Mouse (Mus musculus) G1E (cell line): ENCODE data around the gene Ube2l3. TPM values are rescaled to one million over a fixed set of nuclear protein-coding genes. Genes with fewer than 3 reads are reported as not detected.
"Not testable (repeated sequence)": the region's sequence is repeated elsewhere in the genome, so short reads cannot be mapped to it uniquely, and the experiment has no call there.

Experiments used
- ATAC-seq: 2 replicates; pipeline ENCODE4 v1.8.0; 2016; ENCODE audit warnings: mild to moderate bottlenecking; ENCODE audit not compliant: insufficient number of reproducible peaks, poor library complexity, low FRiP score, severe bottlenecking; ENCODE audit errors: extremely low read depth
- DNase-seq: peaks from one replicate; pipeline ENCODE4 v3.0.0; 2012; ENCODE audit warnings: low spot score
- H3K27me3 ChIP-seq: 2 replicates; pipeline ENCODE4 v1.6.1; 2012; ENCODE audit warnings: mild to moderate bottlenecking, low read length, inconsistent platforms; ENCODE audit not compliant: insufficient read depth
- H3K36me3 ChIP-seq: replicated peaks from 2 replicates; pipeline ENCODE3; 2012; ENCODE audit warnings: mild to moderate bottlenecking, inconsistent platforms
- H3K4me1 ChIP-seq: 2 replicates; pipeline ENCODE4 v1.6.1; 2012; ENCODE audit warnings: low read depth, low read length, inconsistent platforms, mixed read lengths; ENCODE audit not compliant: insufficient read depth
- H3K4me3 ChIP-seq: 2 replicates; pipeline ENCODE4 v1.5.1; 2012; ENCODE audit warnings: low read depth, mild to moderate bottlenecking, inconsistent platforms, low read length, moderate library complexity, mixed read lengths
- H3K9me3 ChIP-seq: replicated peaks from 2 replicates; pipeline ENCODE4 v1.6.1; 2012; ENCODE audit warnings: inconsistent platforms
- CTCF ChIP-seq: IDR thresholded peaks from 2 replicates; pipeline ENCODE4 v1.5.1; 2012; ENCODE audit warnings: low read depth, low read length, inconsistent platforms, mixed read lengths
- GATA1 ChIP-seq: IDR thresholded peaks from 2 replicates; pipeline ENCODE4 v1.6.1; 2012; ENCODE audit warnings: borderline replicate concordance, low read length, inconsistent platforms, mixed read lengths
- GATA2 ChIP-seq: IDR thresholded peaks from 2 replicates; pipeline ENCODE4 v1.6.1; 2012; ENCODE audit warnings: low read depth, low read length, inconsistent platforms, borderline replicate concordance
- POLR2AphosphoS5 ChIP-seq: IDR thresholded peaks from 2 replicates; pipeline ENCODE4 v1.6.1; 2012; ENCODE audit warnings: low read depth, low read length, inconsistent platforms; ENCODE audit not compliant: insufficient replicate concordance
- TAL1 ChIP-seq: conservative IDR thresholded peaks from 2 replicates; pipeline ENCODE4 v1.6.1; 2012; ENCODE audit warnings: low read depth, low read length, inconsistent platforms, mixed read lengths
- polyA plus RNA-seq: library from polyadenylated mRNA; stranded (reverse); fragments of >175 nt; gene quantifications from 2 replicates; pipeline ENCODE4 v1.2.3, GENCODE M21; 2012
- total RNA-seq, 2 experiments: library from RNA; stranded (forward) in 1 of 2; stranded (reverse) in 1 of 2; fragments of 200-1000 nt in 1 of 2; fragments of >200 nt in 1 of 2; fragmentation: Nextera tagmentation in 1 of 2; gene quantifications; 2 replicates each; pipeline ENCODE4 v1.2.3; 2014 to 2017

Ube2l3 gene
- total and polyA plus RNA-seq, 3 experiments: 96.3 to 356 (median 176) TPM

GRCm38 (mm10) chr16:17179706-17180105, 22.7 kb downstream of the Ube2l3 start:
- H3K4me1 ChIP-seq: peaks cover 39% of the 10 kb centered on the region
- ATAC-seq (no peak), DNase-seq (no peak)
- TF ChIP-seq GATA2: no peak
- no peak for TF ChIP-seq CTCF
- no peak for TF ChIP-seq GATA1
- no peak for TF ChIP-seq TAL1
- no peak for TF ChIP-seq POLR2AphosphoS5
- H3K36me3 ChIP-seq: peaks cover 70% of the 10 kb centered on the region
- H3K27me3 ChIP-seq: no peaks in the 10 kb centered on the region
- H3K4me3 ChIP-seq: no peak overlapping the region
- no peaks in the 10 kb centered on the region for H3K9me3 ChIP-seq

- H3K27me3 ChIP-seq: no peaks in the 10 kb centered on the region
- no peak overlapping the region for H3K4me3 ChIP-seq
- DNase-seq (no peak), ATAC-seq (no peak)
- TF ChIP-seq POLR2AphosphoS5: no peak
- no peak for TF ChIP-seq GATA1
- TF ChIP-seq TAL1: no peak
- no peak for TF ChIP-seq CTCF
- no peak for TF ChIP-seq GATA2
- peaks cover 76% of the 10 kb centered on the region for H3K36me3 ChIP-seq
- H3K4me1 ChIP-seq: peaks cover 31% of the 10 kb centered on the region
- no peaks in the 10 kb centered on the region for H3K9me3 ChIP-seq
Observed at GRCm38 (mm10) chr16:17177623-17178170, 24.8 kb downstream of the Ube2l3 start.

GRCm38 (mm10) chr16:17175765-17176164, 26.7 kb downstream of the Ube2l3 start:
- DNase-seq (no peak), ATAC-seq (no peak)
- Histone ChIP-seq H3K27me3 (no peaks in the 10 kb centered on the region), H3K4me3 (no peak overlapping the region), H3K9me3 (no peaks in the 10 kb centered on the region), H3K4me1 (peaks cover 12% of the 10 kb centered on the region), H3K36me3 (peaks cover 84% of the 10 kb centered on the region)
- TF ChIP-seq CTCF: no peak
- TF ChIP-seq POLR2AphosphoS5: no peak
- no peak for TF ChIP-seq TAL1
- no peak for TF ChIP-seq GATA2
- TF ChIP-seq GATA1: no peak

GRCm38 (mm10) chr16:17168049-17168448, 34.4 kb downstream of the Ube2l3 start:
- H3K4me1 ChIP-seq: peaks cover 3% of the 10 kb centered on the region; the same call in 1 of the 2 replicates
- no peaks in the 10 kb centered on the region for H3K27me3 ChIP-seq
- no peak for TF ChIP-seq CTCF
- no peak for TF ChIP-seq POLR2AphosphoS5
- no peak for TF ChIP-seq GATA1
- H3K4me3 ChIP-seq: no peak overlapping the region
- peaks cover 89% of the 10 kb centered on the region for H3K36me3 ChIP-seq
- no peak for DNase-seq
- ATAC-seq: no peak
- H3K9me3 ChIP-seq: no peaks in the 10 kb centered on the region

GRCm38 (mm10) chr16:17167179-17167578, 35.3 kb downstream of the Ube2l3 start:
- H3K4me3 ChIP-seq: no peak overlapping the region
- H3K36me3 ChIP-seq: peaks cover 89% of the 10 kb centered on the region
- no peaks in the 10 kb centered on the region for H3K9me3 ChIP-seq
- H3K27me3 ChIP-seq: no peaks in the 10 kb centered on the region
- DNase-seq (no peak), ATAC-seq (no peak)
- peaks cover 3% of the 10 kb centered on the region; the same call in 1 of the 2 replicates for H3K4me1 ChIP-seq
- TF ChIP-seq CTCF: no peak
- no peak for TF ChIP-seq POLR2AphosphoS5
- TF ChIP-seq GATA2: no peak
- TF ChIP-seq GATA1: no peak
- TF ChIP-seq TAL1: no peak

GRCm38 (mm10) chr16:17165478-17165877, 37.0 kb downstream of the Ube2l3 start:
- H3K9me3 ChIP-seq, DNase-seq, ATAC-seq, H3K27me3 ChIP-seq, H3K4me3 ChIP-seq, H3K4me1 ChIP-seq: not testable (repeated sequence)
- H3K36me3 ChIP-seq: peaks cover 86% of the 10 kb centered on the region

GRCm38 (mm10) chr16:17154346-17154745, 48.1 kb downstream of the Ube2l3 start:
- DNase-seq (no peak), ATAC-seq (no peak)
- H3K4me1 ChIP-seq: peaks cover 21% of the 10 kb centered on the region
- no peak overlapping the region for H3K4me3 ChIP-seq
- no peaks in the 10 kb centered on the region for H3K27me3 ChIP-seq
- TF ChIP-seq TAL1 (no peak), GATA1 (no peak), GATA2 (no peak), CTCF (no peak), POLR2AphosphoS5 (no peak)
- H3K9me3 ChIP-seq: no peaks in the 10 kb centered on the region
- H3K36me3 ChIP-seq: peaks cover 95% of the 10 kb centered on the region
